Comparison of ENCODE assay signal across 11 mouse cellular contexts in genomic region chr2:33795001-33795580, GRCm38 (mm10).
A peak's percentile ranks its signal among the peaks of the same experiment; 100 is the strongest.
DNase-seq lines count a peak whose midpoint lies in the region; ATAC-seq lines count a peak whose summit lies in the region.
"Had no signal": no experiment of that assay in that cellular context is flagged by ENCODE, and none has a peak within 500 bp of the region (broad histone marks: within the 10 kb centered on the region; RNA-seq: fewer than 3 reads in every experiment).

No protein-coding gene starts in this region.

- 0 out of 2 replicates have a peak, but pooled peaks cover 5% of the 10 kb centered on the region for H3K36me3 ChIP-seq in neural tube, embryonic 15.5 days

- no peak for ATAC-seq in neural tube, embryonic 15.5 days (ENCODE audit: low FRiP score)

- peak overlapping the region; percentile 60 for H3K27ac ChIP-seq in neural tube, embryonic 15.5 days (replicated peaks)
- H3K27ac ChIP-seq: heart, embryonic 13.5 days; liver, embryonic 14.5 days had no signal

- peaks cover 45% of the 10 kb centered on the region for H3K4me1 ChIP-seq in neural tube, embryonic 15.5 days

- intact Hi-C loops in left cerebral cortex, postnatal 36 days (cut with DNase I), result no loop called here

- no peak overlapping the region for H3K4me2 ChIP-seq in neural tube, embryonic 15.5 days
- H3K4me2 ChIP-seq: heart, embryonic 13.5 days had no signal

- 84% methylated on average over 7 of the region's 7 CpGs for WGBS in neural tube, embryonic 15.5 days

- no peaks in the 10 kb centered on the region for H3K9me3 ChIP-seq in neural tube, embryonic 15.5 days (replicated peaks)
- H3K9me3 ChIP-seq: heart, embryonic 13.5 days had no signal

- no peaks in the 10 kb centered on the region for H3K27me3 ChIP-seq in neural tube, embryonic 15.5 days (replicated peaks)
- H3K27me3 ChIP-seq: heart, embryonic 13.5 days had no signal

- no peak overlapping the region for H3K4me3 ChIP-seq in neural tube, embryonic 15.5 days (replicated peaks)
- H3K4me3 ChIP-seq: heart, embryonic 13.5 days had no signal

- peak; percentile 82 for DNase-seq in right cerebral cortex, adult 18-20 months
- no peak for DNase-seq in right cerebral cortex, postnatal 14 days
- DNase-seq in frontal cortex, adult 2 months (ENCODE audit: extremely low spot score in 1 of 2, low spot score in 1 of 2), result peak; percentile 62 to 76
- peak; percentile 42 to 54 for DNase-seq in left cerebral cortex, postnatal 36 days (ENCODE audit: low spot score in 2 of 2)
- no peak for DNase-seq in Muller cell, postnatal 12 days (ENCODE audit: inconsistent ontology term)
- DNase-seq in embryo, embryonic 10 days (ENCODE audit: low spot score), result no peak
- DNase-seq: cerebellum, adult 11 months; kidney, adult 8-10 months had no signal

- H3K9ac ChIP-seq in neural tube, embryonic 15.5 days (replicated peaks), result no peak overlapping the region
- H3K9ac ChIP-seq: heart, embryonic 13.5 days; liver, embryonic 14.5 days had no signal

Comparison
In these comparisons a context has a peak if more than half of its experiments do, and no peak if none do; other contexts are left out.
1. DNase-seq: peak in right cerebral cortex, adult 18-20 months (single experiment), frontal cortex, adult 2 months (2 of 2) and left cerebral cortex, postnatal 36 days (2 of 2); none in right cerebral cortex, postnatal 14 days (single experiment), Muller cell, postnatal 12 days (single experiment) and embryo, embryonic 10 days (single experiment).